Mouse (Mus musculus) bone marrow macrophage, adult 2 months (primary cell): Measurements from ENCODE around the gene Tspan12.

Experiments used
- CTCF ChIP-seq: IDR thresholded peaks from 2 replicates; pipeline ENCODE4 v1.5.1; 2012; ENCODE audit warnings: low read depth, mild to moderate bottlenecking, low read length, moderate library complexity
- POLR2A ChIP-seq: IDR thresholded peaks from 2 replicates; pipeline ENCODE4 v1.6.1; 2012; ENCODE audit warnings: mild to moderate bottlenecking, low read depth, low read length, borderline replicate concordance

- TF ChIP-seq CTCF: no peak
- TF ChIP-seq POLR2A: no peak
Measured at GRCm38 (mm10) chr6:21768745-21769446, 83.4 kb downstream of the Tspan12 start.
